Mouse (Mus musculus) urinary bladder, adult 18-20 months (tissue): ENCODE data around the gene Klf12.
"Not testable (repeated sequence)": the region's sequence is repeated elsewhere in the genome, so short reads cannot be mapped to it uniquely, and the experiment has no call there.

ENCODE experiments used
- DNase-seq, 2 experiments: peaks; one replicate each; pipeline ENCODE4 v3.0.0; 2022; ENCODE audit warnings: low spot score in 2 of 2, mixed read lengths in 2 of 2

Gene Klf12

GRCm38 (mm10) chr14:99885562-99885961 is 398.9 kb downstream of the Klf12 start:
- DNase-seq, result no peak

- DNase-seq, result no peak
Observed at GRCm38 (mm10) chr14:99885128-99885527, 399.4 kb downstream of the Klf12 start.

DNA sequence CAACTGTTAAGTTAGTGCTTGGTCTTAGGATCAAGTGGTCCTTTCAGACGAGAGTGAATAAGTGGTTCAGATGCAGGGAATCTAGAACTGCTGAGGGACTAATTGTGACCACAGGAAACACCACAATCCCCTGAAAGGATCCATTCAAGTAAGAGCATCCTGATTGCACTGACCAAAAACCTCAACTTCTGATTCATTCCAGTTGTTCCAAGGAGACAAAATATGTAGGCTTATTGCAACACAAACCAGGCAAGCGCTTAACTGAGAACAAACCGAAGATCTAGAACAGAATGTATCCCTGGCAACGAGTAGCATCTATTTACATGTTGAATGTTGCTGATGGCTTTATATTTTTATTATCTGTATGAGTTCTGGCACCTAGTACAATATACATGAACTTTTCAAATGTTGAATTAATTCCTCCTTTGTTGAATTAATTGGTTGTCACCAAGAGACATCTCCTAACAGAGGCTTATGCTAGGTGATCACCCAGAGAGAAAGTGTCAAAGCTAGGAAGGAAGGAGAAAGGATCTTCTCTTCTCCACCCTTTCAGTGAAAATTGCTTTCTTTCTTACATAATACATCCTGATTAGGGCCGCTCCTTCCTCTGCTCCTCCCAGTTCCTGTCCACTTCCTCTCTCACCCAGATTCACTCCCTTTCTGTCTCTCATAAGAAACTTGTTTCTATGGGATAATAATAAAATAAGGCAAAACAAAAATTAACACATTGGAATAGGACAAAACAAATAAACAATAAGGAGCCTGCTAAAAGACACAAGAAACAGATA is 407.5 kb downstream of the Klf12 start:
- DNase-seq, result no peak

DNA sequence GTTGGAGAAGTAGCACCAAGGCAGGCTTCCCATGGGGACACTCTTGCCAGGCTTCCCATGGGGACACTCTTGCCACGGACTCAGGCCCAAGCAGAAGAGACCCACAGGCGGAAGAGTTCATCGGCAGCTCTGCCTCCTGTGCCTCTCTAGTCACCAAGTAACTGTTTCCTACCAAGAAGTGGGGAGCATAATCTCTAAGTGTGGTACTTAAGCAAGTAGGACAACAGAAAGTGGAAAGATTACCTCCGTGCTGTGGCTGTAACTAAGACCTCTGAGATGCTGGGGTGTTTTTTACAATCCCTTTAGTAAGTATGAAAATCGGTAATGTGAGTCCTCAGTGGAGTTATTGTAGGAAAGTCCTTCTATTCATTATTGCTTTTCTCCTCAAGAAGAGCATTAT is 410.8 kb downstream of the Klf12 start:
- DNase-seq, result no peak

DNA sequence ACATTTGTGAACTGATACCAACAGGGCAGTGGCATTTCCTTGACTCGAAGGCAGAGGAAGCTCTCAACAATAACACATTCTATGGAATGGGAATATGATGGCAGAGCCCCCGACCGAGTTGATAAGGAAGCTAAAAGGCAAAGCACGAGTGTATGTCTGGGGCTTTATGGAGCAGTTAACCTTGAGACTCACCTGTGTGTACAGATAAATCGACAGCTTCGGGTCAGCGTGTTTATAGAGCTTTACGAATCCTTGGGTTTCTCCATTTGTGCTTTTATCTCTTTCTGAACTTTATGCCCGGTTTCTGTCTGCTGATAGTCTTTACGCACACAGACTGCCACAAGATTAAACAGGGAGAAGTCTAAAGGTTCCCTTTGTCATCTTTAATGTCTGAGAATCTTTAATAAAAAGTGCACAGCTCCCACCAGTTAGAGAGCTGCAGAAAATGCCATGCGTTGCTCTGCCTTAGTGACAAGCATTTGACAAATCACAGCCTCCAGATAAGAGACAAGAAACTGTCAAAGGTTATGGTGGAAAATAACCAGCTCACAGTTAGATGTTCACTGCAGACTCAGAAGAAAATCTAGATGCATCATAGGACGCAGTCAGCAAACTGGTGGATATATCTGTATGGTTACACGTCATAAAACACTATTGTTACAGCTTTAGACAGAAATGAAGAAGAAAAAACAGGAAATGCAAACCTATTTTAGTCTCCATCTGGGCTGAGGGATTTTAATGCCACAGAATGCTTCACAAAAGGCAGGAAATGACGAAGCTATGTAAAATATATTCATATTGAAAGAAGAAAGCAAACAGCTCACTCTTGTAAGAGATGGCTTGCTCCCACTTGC is 428.1 kb downstream of the Klf12 start:
- no peak for DNase-seq

DNA sequence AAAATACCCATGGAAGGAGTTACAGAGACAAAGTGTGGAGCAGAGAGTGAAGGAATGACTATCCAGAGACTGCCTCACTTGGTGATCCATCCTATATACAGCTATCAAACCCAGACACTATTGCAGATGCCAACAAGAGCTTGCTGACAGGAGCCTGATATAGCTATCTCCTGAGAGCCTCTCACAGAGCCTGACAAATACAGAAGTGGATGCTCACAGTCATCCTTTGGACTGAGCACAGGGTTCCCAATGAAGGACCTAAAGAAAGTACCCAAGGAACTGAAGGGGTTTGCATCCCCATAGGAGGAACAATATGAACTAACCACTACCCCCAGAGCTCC is 430.0 kb downstream of the Klf12 start:
- not testable (repeated sequence) for DNase-seq

GRCm38 (mm10) chr14:99853769-99854466 is 430.6 kb downstream of the Klf12 start:
- DNase-seq, result not testable (repeated sequence)

GRCm38 (mm10) chr14:99850350-99850749 is 434.1 kb downstream of the Klf12 start:
- no peak for DNase-seq

DNA sequence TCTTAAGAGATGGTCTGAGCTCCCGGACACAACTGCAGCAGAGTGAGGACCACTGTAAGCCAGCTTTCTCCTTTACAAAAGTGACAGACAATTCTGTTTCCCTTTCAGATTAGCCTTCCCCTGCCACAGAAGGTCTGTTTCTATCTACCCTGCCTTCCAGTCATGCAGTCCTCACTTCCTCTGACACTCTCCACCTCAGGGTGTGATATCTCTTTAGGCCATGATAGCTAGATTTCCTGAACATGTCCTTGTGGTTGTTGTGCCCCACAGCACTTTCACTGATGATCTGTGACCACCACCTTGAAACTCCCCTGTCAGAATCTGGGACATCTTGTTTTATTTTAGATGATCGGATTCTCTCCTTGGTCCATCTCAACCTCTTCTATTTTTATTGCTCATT is 437.0 kb downstream of the Klf12 start:
- no peak for DNase-seq

DNA sequence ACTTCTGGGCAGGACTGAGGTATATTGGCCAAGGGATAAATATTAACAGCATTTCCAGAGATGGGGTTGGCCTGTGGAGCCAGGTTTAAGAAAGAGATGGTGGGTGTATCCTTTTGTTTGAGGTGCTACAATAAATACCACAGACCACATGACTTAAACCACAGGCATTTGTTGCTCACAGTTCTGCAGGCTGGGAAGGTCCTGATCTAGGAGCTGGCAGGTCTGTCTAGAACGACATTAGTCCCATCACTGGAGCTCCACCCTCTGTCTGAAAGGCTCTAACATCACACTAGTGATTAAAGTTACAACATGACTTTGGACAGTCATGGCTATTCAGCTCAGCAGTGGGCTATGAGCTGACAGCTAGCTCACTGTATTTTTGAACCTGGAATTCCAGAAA is 457.8 kb downstream of the Klf12 start:
- DNase-seq, result no peak
